ENCODE assay signal across 8 mouse cellular contexts in genomic region chr7:130693800-130694193, GRCm38 (mm10).
DNase-seq lines count a peak whose midpoint lies in the region; ATAC-seq and TF ChIP-seq lines count a peak whose summit lies in the region.

No protein-coding gene starts in this region.

- no peaks in the 10 kb centered on the region for H3K9me3 ChIP-seq in liver, embryonic 11.5 days (ENCODE audit: control insufficient read depth, low read length)
- H3K9me3 ChIP-seq in intestine, postnatal 0 days (ENCODE audit: control insufficient read depth), result no peaks in the 10 kb centered on the region

- no peak for DNase-seq in liver, embryonic 11.5 days (ENCODE audit: low spot score)
- no peak for DNase-seq in liver
- peak; percentile 41 for DNase-seq in embryo, embryonic 9.5 days (ENCODE audit: extremely low spot score)
- peak; percentile 67 for DNase-seq in retina, embryonic 14.5 days (ENCODE audit: low spot score)
- no peak for DNase-seq in layer of hippocampus, postnatal 36 days
- no peak for DNase-seq in frontal cortex, postnatal 14 days (ENCODE audit: low spot score in 2 of 2)
- no peak for DNase-seq in kidney, postnatal 14 days

- peak overlapping the region; percentile 62 for H3K4me2 ChIP-seq in liver, embryonic 11.5 days
- H3K4me2 ChIP-seq in intestine, postnatal 0 days (replicated peaks; ENCODE audit: low read depth), result peak overlapping the region; percentile 65

- 55% methylated on average over 11 of the region's 11 CpGs for WGBS in liver, embryonic 11.5 days
- WGBS in intestine, postnatal 0 days, result 47% methylated on average over 11 of the region's 11 CpGs

- H3K27me3 ChIP-seq in liver, embryonic 11.5 days (replicated peaks; ENCODE audit: control insufficient read depth, insufficient read depth, low read length), result peaks cover 8% of the 10 kb centered on the region; the same call in 1 of the 2 replicates
- H3K27me3 ChIP-seq in intestine, postnatal 0 days (replicated peaks; ENCODE audit: control insufficient read depth, insufficient read depth, low read length), result no peaks in the 10 kb centered on the region

- H3K4me3 ChIP-seq in liver, embryonic 11.5 days (ENCODE audit: low read depth, low read length), result peak overlapping the region; percentile 57
- 0 out of 2 replicates have a peak overlapping the region, but pooled peaks have one; percentile 42 for H3K4me3 ChIP-seq in intestine, postnatal 0 days (ENCODE audit: low read depth, low read length)

- H3K4me1 ChIP-seq in liver, embryonic 11.5 days (replicated peaks; ENCODE audit: control insufficient read depth, insufficient read depth, low read length), result peaks cover 6% of the 10 kb centered on the region; the same call in 1 of the 2 replicates
- no peaks in the 10 kb centered on the region for H3K4me1 ChIP-seq in intestine, postnatal 0 days (replicated peaks; ENCODE audit: control insufficient read depth, insufficient read depth, low read length)

- peak; percentile 31 for TF ChIP-seq CTCF in intestine, postnatal 0 days (IDR thresholded peaks at IDR 0.05; ENCODE audit: low read depth)

- ATAC-seq in liver, embryonic 11.5 days (replicated peaks; ENCODE audit: low FRiP score), result no peak
- ATAC-seq in intestine, postnatal 0 days, result no peak; the same call in 1 of the 2 replicates

- H3K27ac ChIP-seq in liver, embryonic 11.5 days (ENCODE audit: low read depth, low read length), result no peak overlapping the region
- H3K27ac ChIP-seq in intestine, postnatal 0 days (ENCODE audit: low read depth, low read length), result no peak overlapping the region

- H3K9ac ChIP-seq in liver, embryonic 11.5 days (ENCODE audit: low read depth, low read length), result no peak overlapping the region
- no peak overlapping the region for H3K9ac ChIP-seq in intestine, postnatal 0 days (ENCODE audit: low read depth, low read length)

- no peaks in the 10 kb centered on the region for H3K36me3 ChIP-seq in liver, embryonic 11.5 days (ENCODE audit: control insufficient read depth, insufficient read depth, low read length)
- H3K36me3 ChIP-seq in intestine, postnatal 0 days (ENCODE audit: control insufficient read depth, insufficient read depth), result no peaks in the 10 kb centered on the region

Comparison
In these comparisons a context has a peak if more than half of its experiments do, and no peak if none do; other contexts are left out.
1. DNase-seq: peak in embryo, embryonic 9.5 days (single experiment) and retina, embryonic 14.5 days (single experiment); none in liver, embryonic 11.5 days (single experiment), liver (single experiment), layer of hippocampus, postnatal 36 days (0 of 2), frontal cortex, postnatal 14 days (0 of 2) and kidney, postnatal 14 days (single experiment).